Mouse (Mus musculus) testis, adult 2 months (tissue): Measurements from ENCODE around the gene Xpo5.

Source experiments
- CTCF ChIP-seq: fragments of 200-500 bp; IDR thresholded peaks from 2 replicates; pipeline ENCODE4 v1.5.1; 2012; ENCODE audit warnings: low read depth, mild to moderate bottlenecking, inconsistent platforms, low read length, moderate library complexity; ENCODE audit not compliant: control insufficient read depth, insufficient read depth, insufficient replicate concordance
- POLR2A ChIP-seq: fragments of 200-500 bp; IDR thresholded peaks from 2 replicates; pipeline ENCODE4 v1.6.1; 2012; ENCODE audit warnings: low read depth, mild to moderate bottlenecking, inconsistent platforms, low read length, moderate library complexity; ENCODE audit not compliant: control insufficient read depth

GRCm38 (mm10) chr17:46159236-46159635 lies 43.3 kb upstream of the Xpo5 start:
- TF ChIP-seq CTCF (no peak), POLR2A (no peak; the same call in 1 of the 2 replicates)
